In the genomic region with DNA sequence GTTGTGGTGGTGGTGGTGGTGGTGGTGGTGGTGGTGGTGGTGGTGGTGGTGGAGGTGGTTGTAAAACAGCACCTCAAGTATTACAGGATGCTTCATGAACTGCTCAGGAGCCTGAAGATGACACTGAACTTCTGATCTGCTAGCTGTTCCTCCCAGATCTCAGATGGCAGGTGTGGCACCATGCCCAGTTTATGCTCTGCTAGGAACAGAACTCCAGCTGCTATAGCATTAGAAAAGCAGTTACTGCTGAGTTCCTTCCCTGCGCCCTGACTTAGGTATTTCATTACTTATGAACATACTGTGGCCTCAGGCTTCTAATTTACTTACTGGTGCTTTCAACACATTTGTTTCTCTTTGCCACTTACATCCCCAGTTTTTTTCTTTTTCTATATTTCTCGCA, we compare ENCODE assay signal across 17 mouse cellular contexts. TPM values are rescaled to one million over a fixed set of nuclear protein-coding genes. Genes with fewer than 3 reads are reported as not detected.
"Had no signal": no experiment of that assay in that cellular context is flagged by ENCODE, and none has a peak within 500 bp of the region (broad histone marks: within the 10 kb centered on the region; RNA-seq: fewer than 3 reads in every experiment).

No protein-coding gene starts in this region.

- H3K9ac ChIP-seq: limb, embryonic 13.5 days; liver, embryonic 14.5 days; midbrain, embryonic 12.5 days; neural tube, embryonic 15.5 days had no signal

- H3K27ac ChIP-seq: kidney, postnatal 0 days; limb, embryonic 13.5 days; liver, embryonic 14.5 days; midbrain, embryonic 12.5 days; neural tube, embryonic 15.5 days had no signal

- H3K27me3 ChIP-seq: limb, embryonic 13.5 days; midbrain, embryonic 12.5 days; neural tube, embryonic 15.5 days had no signal

- DNase-seq: kidney, adult 11 months; kidney, adult 9 months; kidney, postnatal 36 days; layer of hippocampus, adult 9-11 months; layer of hippocampus, postnatal 36 days; lung, adult 18-20 months; spleen, adult 18-20 months; thymus, adult 18-20 months; thymus, postnatal 25 days had no signal

- H3K4me2 ChIP-seq: limb, embryonic 13.5 days; midbrain, embryonic 12.5 days; neural tube, embryonic 15.5 days had no signal

- H3K4me1 ChIP-seq: limb, embryonic 13.5 days; midbrain, embryonic 12.5 days; neural tube, embryonic 15.5 days had no signal

- H3K36me3 ChIP-seq: limb, embryonic 13.5 days; midbrain, embryonic 12.5 days; neural tube, embryonic 15.5 days had no signal

- H3K4me3 ChIP-seq: limb, embryonic 13.5 days; midbrain, embryonic 12.5 days; myocyte; neural tube, embryonic 15.5 days had no signal

- H3K9me3 ChIP-seq: limb, embryonic 13.5 days; midbrain, embryonic 12.5 days; neural tube, embryonic 15.5 days had no signal

RNA-seq across cellular contexts. Expression of gene Slco4c1, which starts 7.9 kb away (rescaled TPM):
- polyA plus RNA-seq: limb, embryonic 13.5 days; liver, adult 2 months; myocyte; neural tube, embryonic 11.5 days had no signal
